Mouse (Mus musculus) liver, postnatal 0 days (tissue): ENCODE results near the gene Ccdc81.

Experiments used
- CTCF ChIP-seq: sonication (generic); IDR thresholded peaks from 2 replicates; pipeline ENCODE4 v1.5.1; 2016; ENCODE audit warnings: antibody characterized with exemption, low read depth
- EP300 ChIP-seq: IDR thresholded peaks from 2 replicates; pipeline ENCODE4 v1.6.1; 2016; ENCODE audit warnings: antibody characterized with exemption, low read depth, mild to moderate bottlenecking

DNA sequence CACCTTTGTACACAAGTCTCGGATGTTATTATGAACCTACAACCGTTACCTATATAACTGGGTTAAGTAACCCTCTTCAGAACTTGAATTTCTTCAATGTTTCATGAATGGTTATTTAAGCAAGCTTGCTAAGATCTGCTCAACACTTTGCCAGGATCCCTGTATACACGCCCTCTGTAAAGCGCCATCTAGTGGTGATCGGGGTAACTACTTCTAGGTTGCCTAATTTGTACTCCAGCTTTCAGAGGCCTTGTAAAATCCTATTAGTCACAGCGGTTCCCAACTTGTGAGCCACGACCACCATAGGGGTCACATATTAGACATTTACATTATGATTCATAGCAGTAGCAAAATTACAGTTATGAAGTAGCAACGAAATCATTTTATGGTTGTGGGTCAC, 4.5 kb upstream of the Ccdc81 start:
- TF ChIP-seq CTCF (peak; percentile 90), EP300 (no peak)
